Mouse (Mus musculus): ENCODE results near the gene Slc35g3. TPM values are rescaled to one million over a fixed set of nuclear protein-coding genes. Genes with fewer than 3 reads are reported as not detected.

Slc35g3 gene
- total RNA-seq, 1 experiment from 2014 or later = not detected

- no peak for ATAC-seq (replicated peaks in 1 of 2; ENCODE audit: insufficient read depth in 1 of 2, low FRiP score in 2 of 2, low TSS enrichment in 1 of 2, low read depth in 1 of 2, poor library complexity in 2 of 2, severe bottlenecking in 2 of 2)
These were observed 45.8 kb downstream of the Slc35g3 start for GRCm38 (mm10) chr11:69715929-69716328.

- ATAC-seq (replicated peaks in 1 of 2; ENCODE audit: insufficient read depth in 1 of 2, low FRiP score in 2 of 2, low TSS enrichment in 1 of 2, low read depth in 1 of 2, poor library complexity in 2 of 2, severe bottlenecking in 2 of 2) = no peak
These were observed 46.3 kb downstream of the Slc35g3 start for GRCm38 (mm10) chr11:69715482-69715881.

GRCm38 (mm10) chr11:69714636-69715329 is 47.0 kb downstream of the Slc35g3 start:
- no peak for ATAC-seq (replicated peaks in 1 of 2; ENCODE audit: insufficient read depth in 1 of 2, low FRiP score in 2 of 2, low TSS enrichment in 1 of 2, low read depth in 1 of 2, poor library complexity in 2 of 2, severe bottlenecking in 2 of 2)

GRCm38 (mm10) chr11:69712954-69713672 is 48.7 kb downstream of the Slc35g3 start:
- ATAC-seq (replicated peaks in 1 of 2; ENCODE audit: insufficient read depth in 1 of 2, low FRiP score in 2 of 2, low TSS enrichment in 1 of 2, low read depth in 1 of 2, poor library complexity in 2 of 2, severe bottlenecking in 2 of 2) = no peak

GRCm38 (mm10) chr11:69711082-69711481 is 50.7 kb downstream of the Slc35g3 start:
- no peak for ATAC-seq (replicated peaks in 1 of 2; ENCODE audit: insufficient read depth in 1 of 2, low FRiP score in 2 of 2, low TSS enrichment in 1 of 2, low read depth in 1 of 2, poor library complexity in 2 of 2, severe bottlenecking in 2 of 2)

GRCm38 (mm10) chr11:69710470-69710869 is 51.3 kb downstream of the Slc35g3 start:
- ATAC-seq (replicated peaks in 1 of 2; ENCODE audit: insufficient read depth in 1 of 2, low FRiP score in 2 of 2, low TSS enrichment in 1 of 2, low read depth in 1 of 2, poor library complexity in 2 of 2, severe bottlenecking in 2 of 2) = no peak

Other genes with a start within 250 kb of the Slc35g3 start
- gene Dnah2, start 212.9 kb downstream of the Slc35g3 start, total RNA-seq (2017) = under 0.01 TPM in 1 of 2 replicates, not detected in the other
- gene Efnb3, start 201.8 kb downstream of the Slc35g3 start, total RNA-seq (2017) = 0.10 TPM in 1 of 2 replicates, not detected in the other
- gene Wrap53, start 181.7 kb downstream of the Slc35g3 start, total RNA-seq (2017) = 4.6 and 6.4 TPM in 2 replicates
- 68.4 and 96.6 TPM in 2 replicates for gene Trp53, start 181.6 kb downstream of the Slc35g3 start, total RNA-seq (2017)
- gene Atp1b2, start 156.0 kb downstream of the Slc35g3 start, total RNA-seq (2017) = 1.0 and 7.6 TPM in 2 replicates
- not detected in 2 replicates for gene Shbg, start 144.1 kb downstream of the Slc35g3 start, total RNA-seq (2017)
- gene Sat2, start 139.9 kb downstream of the Slc35g3 start, total RNA-seq (2017) = 1.4 TPM in 1 of 2 replicates, not detected in the other
- 51.2 and 60.8 TPM in 2 replicates for gene Fxr2, start 129.0 kb downstream of the Slc35g3 start, total RNA-seq (2017)
- gene Sox15, start 106.7 kb downstream of the Slc35g3 start, total RNA-seq (2017) = 1.5 TPM in 1 of 2 replicates, not detected in the other
- 41.3 and 73.7 TPM in 2 replicates for gene Mpdu1, start 99.3 kb downstream of the Slc35g3 start, total RNA-seq (2017)
- gene Cd68, start 95.8 kb downstream of the Slc35g3 start, total RNA-seq (2017) = 11.4 and 16.7 TPM in 2 replicates
- gene Eif4a1, start 89.5 kb downstream of the Slc35g3 start, total RNA-seq (2017) = 838 and 888 TPM in 2 replicates
- gene Senp3, start 79.9 kb downstream of the Slc35g3 start, total RNA-seq (2017) = 99.1 and 105 TPM in 2 replicates
- 13.9 and 15.9 TPM in 2 replicates for gene Tnfsf13, start 76.2 kb downstream of the Slc35g3 start, total RNA-seq (2017)
- gene Tnfsf12, start 66.1 kb downstream of the Slc35g3 start, total RNA-seq (2017) = 1.4 and 3.3 TPM in 2 replicates
- gene Tnfsfm13, start 65.9 kb downstream of the Slc35g3 start, total RNA-seq (2017) = 1.5 and 2.9 TPM in 2 replicates
- gene Polr2a, start 3.3 kb downstream of the Slc35g3 start, total RNA-seq (2017) = 11.3 and 55.7 TPM in 2 replicates
- gene Zbtb4, start 3.9 kb upstream of the Slc35g3 start, total RNA-seq (2017) = 4.4 and 6.9 TPM in 2 replicates
- gene Chrnb1, start 34.0 kb upstream of the Slc35g3 start, total RNA-seq (2017) = 11.4 and 21.2 TPM in 2 replicates
- 3.9 and 5.4 TPM in 2 replicates for gene Fgf11, start 39.9 kb upstream of the Slc35g3 start, total RNA-seq (2017)
- gene Tmem102, start 43.7 kb upstream of the Slc35g3 start, total RNA-seq (2017) = 0.30 and 1.0 TPM in 2 replicates
- not detected in 2 replicates for gene Gm39566, start 53.3 kb upstream of the Slc35g3 start, total RNA-seq (2017)
- gene Spem2, start 56.5 kb upstream of the Slc35g3 start, total RNA-seq (2017) = not detected in 2 replicates
- not detected in 2 replicates for gene Spem1, start 60.2 kb upstream of the Slc35g3 start, total RNA-seq (2017)
- 8.7 and 17.8 TPM in 2 replicates for gene Nlgn2, start 75.8 kb upstream of the Slc35g3 start, total RNA-seq (2017)
- gene Tmem256, start 76.5 kb upstream of the Slc35g3 start, total RNA-seq (2017) = 130 and 149 TPM in 2 replicates
- gene Plscr3, start 84.4 kb upstream of the Slc35g3 start, total RNA-seq (2017) = 27.2 and 33.3 TPM in 2 replicates
- 0.50 and 4.4 TPM in 2 replicates for gene Tnk1, start 96.8 kb upstream of the Slc35g3 start, total RNA-seq (2017)
- gene Tmem95, start 116.0 kb upstream of the Slc35g3 start, total RNA-seq (2017) = not detected in 2 replicates
- 1.3 and 2.7 TPM in 2 replicates for gene Kctd11, start 119.4 kb upstream of the Slc35g3 start, total RNA-seq (2017)
- gene Acap1, start 133.6 kb upstream of the Slc35g3 start, total RNA-seq (2017) = 136 and 171 TPM in 2 replicates
- 12.1 and 33.3 TPM in 2 replicates for gene 2810408A11Rik, start 139.0 kb upstream of the Slc35g3 start, total RNA-seq (2017)
- 23.3 and 34.1 TPM in 2 replicates for gene Neurl4, start 139.1 kb upstream of the Slc35g3 start, total RNA-seq (2017)
- gene Gps2, start 151.9 kb upstream of the Slc35g3 start, total RNA-seq (2017) = 37.0 and 64.9 TPM in 2 replicates
- 553 and 938 TPM in 2 replicates for gene Eif5a, start 160.0 kb upstream of the Slc35g3 start, total RNA-seq (2017)
- 0.60 TPM in 1 of 2 replicates, not detected in the other for gene Ybx2, start 173.8 kb upstream of the Slc35g3 start, total RNA-seq (2017)
- gene Slc2a4, start 186.2 kb upstream of the Slc35g3 start, total RNA-seq (2017) = not detected in 2 replicates
- gene Cldn7, start 202.8 kb upstream of the Slc35g3 start, total RNA-seq (2017) = 0.31 and 6.3 TPM in 2 replicates
- 17.3 and 21.4 TPM in 2 replicates for gene Ctdnep1, start 219.2 kb upstream of the Slc35g3 start, total RNA-seq (2017)
- 48.6 and 59.9 TPM in 2 replicates for gene Elp5, start 220.5 kb upstream of the Slc35g3 start, total RNA-seq (2017)
- gene Gabarap, start 229.2 kb upstream of the Slc35g3 start, total RNA-seq (2017) = 211 and 252 TPM in 2 replicates
- gene Phf23, start 233.8 kb upstream of the Slc35g3 start, total RNA-seq (2017) = 44.2 and 45.3 TPM in 2 replicates
- 22.6 and 35.9 TPM in 2 replicates for gene Dvl2, start 238.6 kb upstream of the Slc35g3 start, total RNA-seq (2017)

All from hematopoietic stem cell, adult 5-6 weeks (primary cell).